Mouse (Mus musculus) heart, embryonic 10.5 days (tissue): Measurements from ENCODE around the gene Rasgef1b. TPM values are rescaled to one million over a fixed set of nuclear protein-coding genes. Genes with fewer than 3 reads are reported as not detected.

Experiments
- DNase-seq: peaks from one replicate; pipeline ENCODE4 v3.0.0-alpha.2; 2017; ENCODE audit warnings: low spot score
- H3K27ac ChIP-seq: fragments of 300-500 bp; sonication (generic); 2 replicates; pipeline ENCODE4 v1.5.1; 2016; ENCODE audit warnings: mild to moderate bottlenecking
- H3K27me3 ChIP-seq: fragments of 300-500 bp; sonication (generic); 2 replicates; pipeline ENCODE4 v1.6.1; 2016; ENCODE audit warnings: mild to moderate bottlenecking; ENCODE audit not compliant: poor library complexity, insufficient read depth, severe bottlenecking
- H3K36me3 ChIP-seq: fragments of 300-500 bp; sonication (generic); 2 replicates; pipeline ENCODE4 v1.6.1; 2016; ENCODE audit warnings: mild to moderate bottlenecking, moderate library complexity
- H3K4me1 ChIP-seq: fragments of 300-500 bp; sonication (generic); 2 replicates; pipeline ENCODE4 v1.6.1; 2016; ENCODE audit warnings: mild to moderate bottlenecking
- H3K4me3 ChIP-seq: fragments of 300-500 bp; sonication (generic); 2 replicates; pipeline ENCODE4 v1.5.1; 2016; ENCODE audit warnings: mild to moderate bottlenecking, moderate library complexity
- H3K9me3 ChIP-seq: fragments of 300-500 bp; sonication (generic); 2 replicates; pipeline ENCODE4 v1.6.1; 2016; ENCODE audit warnings: mild to moderate bottlenecking, moderate library complexity
- WGBS: fragments of 180-500 bp; shearing (Covaris S2); methylation state at CpG from one replicate; pipeline ENCODE4 v1.1.7; 2016; 5-methylcytosine and 5-hydroxymethylcytosine counted together
- polyA plus RNA-seq: library from polyadenylated mRNA; unstranded; fragments of >200 nt; fragmentation: Nextera tagmentation; extraction: Ambion mirVana; gene quantifications from 2 replicates; pipeline ENCODE4 v1.2.1, GENCODE M21; 2016

Rasgef1b gene
- polyA plus RNA-seq, 1 experiment from 2014 or later, result 20.6 TPM

DNA sequence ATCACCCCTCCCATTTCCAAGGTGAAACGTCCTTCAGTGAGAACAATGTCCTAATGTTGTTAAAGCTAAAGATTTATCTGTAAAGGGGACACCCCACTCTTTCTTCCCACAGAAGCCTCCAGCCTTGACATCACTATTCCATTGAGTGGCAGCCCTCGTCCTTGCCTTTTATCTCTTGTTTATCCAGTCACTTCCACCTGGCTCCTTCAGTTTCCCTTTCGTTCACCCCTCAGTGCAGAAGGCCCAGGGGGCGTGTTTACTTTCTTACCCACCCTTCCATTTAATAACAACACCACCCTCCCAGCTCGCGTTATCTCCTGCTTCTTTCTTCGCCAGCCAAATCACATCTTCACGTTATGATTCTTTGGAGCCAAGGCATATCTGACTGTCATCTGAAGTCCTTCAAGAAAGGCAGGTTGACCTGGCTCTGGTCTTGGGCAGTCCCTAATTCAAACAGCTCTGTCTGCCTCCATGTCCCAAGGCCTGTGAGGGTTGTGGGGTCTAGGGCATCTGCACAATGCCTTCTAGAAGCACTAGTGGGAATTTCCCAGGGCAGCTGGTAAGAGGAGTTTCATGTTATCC lies 355.2 kb downstream of the Rasgef1b start:
- no peak overlapping the region for H3K27ac ChIP-seq
- WGBS, result 42% methylated on average over 8 of the region's 8 CpGs
- DNase-seq, result no peak
- H3K36me3 ChIP-seq, result no peaks in the 10 kb centered on the region
- H3K27me3 ChIP-seq, result no peaks in the 10 kb centered on the region
- H3K9me3 ChIP-seq, result no peaks in the 10 kb centered on the region
- H3K4me3 ChIP-seq, result no peak overlapping the region
- H3K4me1 ChIP-seq, result peaks cover 17% of the 10 kb centered on the region; the same call in 1 of the 2 replicates

DNA sequence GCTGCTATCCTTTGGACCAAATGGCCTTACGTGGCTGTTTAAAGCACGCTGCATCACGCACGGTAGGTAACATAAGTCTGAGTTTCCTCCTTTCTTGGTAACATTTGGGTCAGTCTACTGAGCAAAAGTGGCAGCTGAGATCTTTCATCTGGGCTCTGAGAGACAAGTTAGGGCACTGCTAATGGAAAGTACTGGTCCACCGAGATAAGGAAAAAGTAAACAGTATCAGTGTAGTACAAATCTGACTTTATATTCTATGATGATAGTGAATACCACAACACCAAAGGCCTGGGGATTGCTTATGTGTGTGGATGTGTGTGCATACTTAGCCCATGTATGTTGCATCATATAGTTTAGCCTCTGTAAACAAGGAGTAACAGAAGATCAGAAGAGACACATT lies 358.2 kb downstream of the Rasgef1b start:
- no peak overlapping the region for H3K27ac ChIP-seq
- no peak for DNase-seq
- WGBS, result 60% methylated on average over 5 of the region's 5 CpGs
- no peaks in the 10 kb centered on the region for H3K27me3 ChIP-seq
- no peaks in the 10 kb centered on the region for H3K36me3 ChIP-seq
- H3K4me3 ChIP-seq, result no peak overlapping the region
- no peaks in the 10 kb centered on the region for H3K9me3 ChIP-seq
- H3K4me1 ChIP-seq, result peaks cover 10% of the 10 kb centered on the region; the same call in 1 of the 2 replicates

DNA sequence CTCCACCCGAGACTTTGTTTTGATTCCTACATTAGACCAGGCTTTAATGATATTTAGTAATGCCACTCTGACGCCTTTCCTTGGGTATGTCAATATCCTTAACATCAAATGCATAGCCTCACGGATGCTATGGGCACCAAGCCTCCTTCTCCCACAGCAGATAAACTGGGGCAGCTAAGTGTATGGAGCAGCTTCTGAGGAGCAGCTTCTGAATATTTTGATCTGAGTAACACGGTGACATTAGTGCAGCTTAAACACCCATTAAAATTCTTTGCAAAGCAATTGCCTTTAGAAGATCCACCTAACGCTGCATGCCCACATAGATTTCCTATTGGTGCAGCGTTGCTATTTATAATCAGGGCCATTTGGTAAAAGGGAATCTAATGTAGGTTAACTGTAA lies 359.6 kb downstream of the Rasgef1b start:
- H3K4me1 ChIP-seq, result 0 out of 2 replicates have a peak, but pooled peaks cover 4% of the 10 kb centered on the region
- H3K4me3 ChIP-seq, result no peak overlapping the region
- 80% methylated on average over 6 of the region's 6 CpGs for WGBS
- H3K27ac ChIP-seq, result no peak overlapping the region
- H3K9me3 ChIP-seq, result no peaks in the 10 kb centered on the region
- H3K27me3 ChIP-seq, result no peaks in the 10 kb centered on the region
- DNase-seq, result no peak
- no peaks in the 10 kb centered on the region for H3K36me3 ChIP-seq

DNA sequence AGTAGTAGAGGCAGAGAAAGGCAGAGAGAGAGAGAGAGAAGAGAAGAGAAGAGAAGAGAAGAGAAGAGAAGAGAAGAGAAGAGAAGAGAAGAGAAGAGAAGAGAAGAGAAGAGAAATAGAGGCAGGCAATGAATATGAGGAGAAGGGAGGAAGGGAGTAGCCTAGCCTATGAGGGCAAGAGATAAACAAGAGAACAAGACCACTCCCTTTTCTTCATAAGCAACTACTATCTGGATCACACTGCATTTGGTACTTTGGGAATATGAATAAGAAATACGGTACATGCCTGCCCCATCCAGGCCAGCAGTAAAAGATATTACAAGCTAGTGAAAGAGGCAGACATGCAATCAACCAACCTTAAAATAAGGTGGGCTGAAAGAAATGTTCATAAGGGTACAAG lies 360.2 kb downstream of the Rasgef1b start:
- Histone ChIP-seq H3K9me3 (no peaks in the 10 kb centered on the region), H3K36me3 (no peaks in the 10 kb centered on the region), H3K27ac (no peak overlapping the region), H3K4me1 (0 out of 2 replicates have a peak, but pooled peaks cover under 1% of the 10 kb centered on the region), H3K4me3 (no peak overlapping the region), H3K27me3 (no peaks in the 10 kb centered on the region)
- no peak for DNase-seq
- WGBS, result 87% methylated on average over 1 of the region's 1 CpGs

GRCm38 (mm10) chr5:99360531-99360930 lies 368.3 kb downstream of the Rasgef1b start:
- Histone ChIP-seq H3K27me3 (no peaks in the 10 kb centered on the region), H3K4me3 (no peak overlapping the region), H3K4me1 (peaks cover 5% of the 10 kb centered on the region; the same call in 1 of the 2 replicates), H3K36me3 (no peaks in the 10 kb centered on the region), H3K27ac (no peak overlapping the region), H3K9me3 (no peaks in the 10 kb centered on the region)
- WGBS, result 45% methylated on average over 3 of the region's 3 CpGs
- DNase-seq, result no peak

GRCm38 (mm10) chr5:99359251-99359650 lies 369.6 kb downstream of the Rasgef1b start:
- peaks cover 8% of the 10 kb centered on the region; the same call in 1 of the 2 replicates for H3K4me1 ChIP-seq
- H3K4me3 ChIP-seq, result no peak overlapping the region
- WGBS, result 76% methylated on average over 5 of the region's 5 CpGs
- H3K9me3 ChIP-seq, result no peaks in the 10 kb centered on the region
- H3K27me3 ChIP-seq, result no peaks in the 10 kb centered on the region
- H3K27ac ChIP-seq, result no peak overlapping the region
- no peak for DNase-seq
- H3K36me3 ChIP-seq, result no peaks in the 10 kb centered on the region

- H3K27ac ChIP-seq, result 0 out of 2 replicates have a peak overlapping the region, but pooled peaks have one; percentile 6
- H3K36me3 ChIP-seq, result no peaks in the 10 kb centered on the region
- no peaks in the 10 kb centered on the region for H3K9me3 ChIP-seq
- H3K27me3 ChIP-seq, result no peaks in the 10 kb centered on the region
- WGBS, result 47% methylated on average over 5 of the region's 5 CpGs
- 0 out of 2 replicates have a peak, but pooled peaks cover 3% of the 10 kb centered on the region for H3K4me1 ChIP-seq
- DNase-seq, result no peak
- no peak overlapping the region for H3K4me3 ChIP-seq
These were observed 374.2 kb downstream of the Rasgef1b start for GRCm38 (mm10) chr5:99354640-99355132.

DNA sequence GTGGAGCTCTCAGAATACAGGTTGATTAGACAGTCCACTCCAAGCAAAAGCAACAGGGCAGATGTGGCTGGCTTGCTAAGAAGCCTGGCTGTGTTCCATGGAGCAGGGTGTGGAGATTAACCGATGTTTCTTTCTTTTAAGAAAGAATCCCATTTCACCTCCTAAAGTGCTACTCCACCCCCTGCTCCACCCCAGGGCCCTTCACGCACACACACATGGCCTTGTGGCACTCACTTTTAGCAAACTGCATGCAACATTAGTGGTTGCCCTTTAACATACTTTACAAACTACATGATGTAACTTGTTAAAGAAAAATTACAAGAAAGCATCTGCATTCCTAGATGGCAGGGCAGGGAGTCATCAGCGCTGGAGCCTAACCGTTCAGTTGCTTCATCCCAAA lies 378.8 kb downstream of the Rasgef1b start:
- WGBS, result 79% methylated on average over 4 of the region's 4 CpGs
- Histone ChIP-seq H3K4me1 (0 out of 2 replicates have a peak, but pooled peaks cover 3% of the 10 kb centered on the region), H3K9me3 (no peaks in the 10 kb centered on the region), H3K4me3 (no peak overlapping the region), H3K36me3 (no peaks in the 10 kb centered on the region), H3K27ac (no peak overlapping the region), H3K27me3 (no peaks in the 10 kb centered on the region)
- DNase-seq, result no peak

- DNase-seq, result no peak
- H3K36me3 ChIP-seq, result no peaks in the 10 kb centered on the region
- H3K9me3 ChIP-seq, result no peaks in the 10 kb centered on the region
- H3K4me1 ChIP-seq, result no peaks in the 10 kb centered on the region
- no peaks in the 10 kb centered on the region for H3K27me3 ChIP-seq
- 79% methylated on average over 8 of the region's 8 CpGs for WGBS
- no peak overlapping the region for H3K27ac ChIP-seq
- no peak overlapping the region for H3K4me3 ChIP-seq
These were observed 380.5 kb downstream of the Rasgef1b start for GRCm38 (mm10) chr5:99348257-99348849.

DNA sequence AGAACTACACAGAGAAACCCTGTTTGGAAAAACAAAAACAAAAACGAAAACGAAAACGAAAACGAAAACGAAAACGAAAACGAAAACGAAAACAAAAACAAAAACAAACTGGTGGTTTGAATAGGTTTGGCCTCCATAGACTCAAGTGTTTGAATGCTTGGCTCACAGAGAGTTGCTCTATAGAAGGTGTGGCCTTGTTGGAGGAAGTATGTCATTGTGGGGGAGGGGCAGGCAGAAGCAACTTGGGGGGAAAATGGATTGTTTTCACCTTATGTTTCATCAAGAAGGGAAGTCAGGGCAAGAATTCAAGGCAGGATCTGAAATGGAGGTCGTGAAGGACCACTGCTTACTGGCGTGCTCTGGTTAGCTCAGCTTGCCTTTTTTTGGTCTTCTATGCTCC lies 386.3 kb downstream of the Rasgef1b start:
- WGBS, result 89% methylated on average over 10 of the region's 10 CpGs
- H3K4me1 ChIP-seq, result peaks cover 17% of the 10 kb centered on the region

GRCm38 (mm10) chr5:99340311-99340989 lies 388.4 kb downstream of the Rasgef1b start:
- Histone ChIP-seq H3K4me3 (peak overlapping the region; percentile 46; the same call in 1 of the 2 replicates), H3K27me3 (no peaks in the 10 kb centered on the region), H3K36me3 (no peaks in the 10 kb centered on the region), H3K27ac (peak overlapping the region; percentile 79), H3K9me3 (no peaks in the 10 kb centered on the region), H3K4me1 (peaks cover 17% of the 10 kb centered on the region)
- WGBS, result 49% methylated on average over 8 of the region's 8 CpGs
- DNase-seq, result no peak

More for the DNA sequence above, 386.3 kb downstream of the Rasgef1b start:
- H3K9me3 ChIP-seq, result no peaks in the 10 kb centered on the region
- DNase-seq, result no peak
- H3K36me3 ChIP-seq, result no peaks in the 10 kb centered on the region
- no peaks in the 10 kb centered on the region for H3K27me3 ChIP-seq
- no peak overlapping the region for H3K4me3 ChIP-seq
- no peak overlapping the region for H3K27ac ChIP-seq

DNA sequence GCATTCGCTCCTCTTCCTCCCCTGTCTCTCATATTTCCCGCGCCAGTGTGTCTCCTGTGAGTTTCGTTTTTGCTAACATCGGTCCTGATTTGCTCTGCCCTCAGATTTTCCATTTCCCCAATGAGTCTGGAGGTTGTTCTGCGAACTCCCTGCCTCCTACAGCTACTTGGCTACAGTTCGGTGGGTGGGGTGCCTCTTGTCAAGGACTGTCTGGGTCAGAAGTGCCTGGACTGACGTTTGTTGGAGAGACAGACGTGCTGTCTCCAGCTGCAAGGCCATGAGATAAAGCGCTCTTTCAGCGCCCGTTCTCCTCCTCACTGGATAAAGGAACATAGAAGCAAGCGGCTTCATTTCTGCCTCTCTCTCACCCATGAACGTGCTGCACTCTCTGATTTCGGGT lies 389.1 kb downstream of the Rasgef1b start:
- WGBS, result 12% methylated on average over 15 of the region's 15 CpGs
- peak; percentile 81 for DNase-seq
- H3K27ac ChIP-seq, result peak overlapping the region; percentile 79

GRCm38 (mm10) chr5:99338826-99339225 lies 390.0 kb downstream of the Rasgef1b start:
- Histone ChIP-seq H3K9me3 (no peaks in the 10 kb centered on the region), H3K27ac (no peak overlapping the region), H3K4me3 (no peak overlapping the region), H3K4me1 (peaks cover 19% of the 10 kb centered on the region), H3K36me3 (no peaks in the 10 kb centered on the region), H3K27me3 (no peaks in the 10 kb centered on the region)
- 90% methylated on average over 6 of the region's 6 CpGs for WGBS
- DNase-seq, result no peak

More for the DNA sequence above, 389.1 kb downstream of the Rasgef1b start:
- Histone ChIP-seq H3K4me3 (peak overlapping the region; percentile 46), H3K9me3 (no peaks in the 10 kb centered on the region), H3K4me1 (peaks cover 17% of the 10 kb centered on the region), H3K36me3 (no peaks in the 10 kb centered on the region), H3K27me3 (no peaks in the 10 kb centered on the region)
